Mouse (Mus musculus): ENCODE measurements at regions not wholly inside any gene's neighbourhood (a gene's known extent, or its start where the extent isn't known, plus 50 kb on each side); places are given as distances from the start of the nearest gene placed in this dataset.

DNA sequence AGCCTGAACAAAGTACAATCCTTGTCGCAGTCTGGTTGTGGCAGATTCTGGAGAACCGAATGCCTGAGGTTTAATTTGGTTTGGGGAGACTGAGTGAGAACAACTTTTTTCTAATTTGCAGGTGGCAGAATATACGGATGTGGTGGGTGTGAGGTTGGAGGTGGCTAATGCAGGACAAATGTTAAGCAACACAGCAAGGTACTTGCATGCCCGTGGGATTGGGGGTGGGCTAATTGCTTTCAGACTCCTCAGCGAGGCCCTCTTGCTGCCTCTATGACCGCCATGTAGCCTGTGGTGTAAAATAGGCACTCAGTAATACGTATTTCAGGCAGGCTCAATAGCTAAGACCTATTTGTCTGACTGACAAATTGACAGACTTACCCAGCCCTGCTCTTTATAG, 109.4 kb upstream of the Frg1 start:
- DNase-seq (ENCODE audit: low spot score in 2 of 2), result no peak

DNA sequence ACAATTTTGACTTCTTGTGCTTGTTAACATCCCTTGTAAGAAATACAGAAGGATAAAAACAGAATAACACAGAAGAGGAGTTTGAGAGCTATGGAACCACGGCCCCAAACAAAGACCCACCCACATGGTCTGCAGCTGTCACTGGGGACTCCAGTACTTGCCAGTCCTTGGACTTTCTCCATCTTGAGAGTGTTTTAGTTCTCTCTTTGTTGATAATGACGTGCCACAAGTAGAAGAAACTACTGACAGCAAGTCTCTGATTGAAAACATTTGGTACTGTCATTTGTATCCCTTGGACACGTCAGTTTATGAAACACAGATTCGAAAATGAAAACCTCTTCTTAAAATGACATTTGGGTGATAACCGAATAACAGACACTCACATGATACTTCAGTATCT, 68.3 kb upstream of the Frg1 start:
- DNase-seq (ENCODE audit: low spot score in 2 of 2), result no peak

DNA sequence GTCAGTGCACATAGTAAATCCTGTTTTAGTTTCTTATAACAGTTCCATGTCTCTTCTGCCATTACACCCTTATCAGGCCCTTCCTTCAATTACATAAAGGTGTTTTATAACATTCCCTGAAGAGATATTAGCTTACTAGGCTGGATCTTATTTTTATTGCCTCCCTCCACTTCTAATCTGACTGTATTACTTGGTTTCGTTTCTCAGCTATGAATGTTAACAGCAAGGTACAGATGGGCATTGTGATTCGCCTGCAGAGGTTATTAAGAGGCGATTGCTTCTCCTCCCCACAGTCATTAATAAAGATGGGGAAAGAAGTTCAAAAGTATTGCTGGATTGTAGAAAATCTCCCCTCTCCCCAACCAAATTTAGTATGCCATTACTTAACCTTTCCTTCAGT, 66.4 kb upstream of the Frg1 start:
- DNase-seq (ENCODE audit: low spot score in 2 of 2), result no peak

DNA sequence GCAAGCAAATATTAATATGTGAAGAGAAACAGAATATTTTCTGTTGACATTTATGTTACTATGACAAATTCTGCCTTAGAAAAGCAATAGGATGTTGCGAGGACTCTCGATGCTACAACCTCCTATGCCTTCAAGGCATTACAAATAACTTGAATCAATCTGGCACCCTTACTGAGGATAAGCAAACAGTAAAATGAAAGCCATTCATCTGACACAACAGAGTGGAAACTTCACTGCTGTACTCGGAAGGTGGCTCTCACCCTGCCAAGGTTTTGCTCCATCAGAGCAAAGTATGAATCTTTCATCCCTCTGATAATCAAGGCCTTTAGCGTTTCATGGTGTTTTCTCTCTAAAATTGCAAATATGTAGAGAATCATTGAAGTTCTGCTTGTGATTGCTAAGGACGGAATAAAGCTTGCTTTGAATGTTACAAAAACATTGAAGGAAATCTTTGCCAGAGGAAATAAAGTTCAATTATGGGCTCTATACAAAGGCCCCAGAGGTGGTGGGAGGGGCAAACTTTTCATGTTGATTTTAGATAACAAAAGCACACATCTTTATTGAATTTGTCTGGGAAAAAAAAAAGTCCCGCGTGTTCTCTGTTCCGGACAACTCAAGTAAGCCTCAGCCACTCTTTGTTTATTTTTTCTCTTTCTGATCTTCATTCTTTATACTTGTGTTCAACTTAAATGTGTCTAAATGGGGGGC, 56.3 kb upstream of the Frg1 start:
- no peak for DNase-seq (ENCODE audit: low spot score in 2 of 2)

DNA sequence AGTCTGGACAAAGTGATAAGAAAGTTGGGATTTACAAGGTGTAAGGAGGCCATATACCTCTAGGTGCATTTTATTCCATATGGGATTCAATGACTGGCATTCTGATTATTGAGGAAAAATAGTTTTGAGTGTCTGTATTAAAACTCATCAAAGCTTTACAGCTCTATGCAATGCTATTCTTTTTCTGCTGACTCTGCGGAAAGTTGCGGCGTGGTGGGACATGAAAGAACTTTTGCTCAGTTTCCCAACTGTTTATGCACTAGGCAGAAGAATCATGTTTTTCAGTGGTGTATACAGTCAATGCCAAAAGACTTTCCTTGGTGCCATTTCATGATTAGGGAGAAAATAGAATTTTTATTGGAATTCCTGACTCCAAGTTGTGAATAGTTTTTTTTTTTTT, 55.4 kb upstream of the Frg1 start:
- DNase-seq (ENCODE audit: low spot score in 2 of 2), result no peak

Measured in heart, adult 9 months (tissue).